In the genomic region with DNA sequence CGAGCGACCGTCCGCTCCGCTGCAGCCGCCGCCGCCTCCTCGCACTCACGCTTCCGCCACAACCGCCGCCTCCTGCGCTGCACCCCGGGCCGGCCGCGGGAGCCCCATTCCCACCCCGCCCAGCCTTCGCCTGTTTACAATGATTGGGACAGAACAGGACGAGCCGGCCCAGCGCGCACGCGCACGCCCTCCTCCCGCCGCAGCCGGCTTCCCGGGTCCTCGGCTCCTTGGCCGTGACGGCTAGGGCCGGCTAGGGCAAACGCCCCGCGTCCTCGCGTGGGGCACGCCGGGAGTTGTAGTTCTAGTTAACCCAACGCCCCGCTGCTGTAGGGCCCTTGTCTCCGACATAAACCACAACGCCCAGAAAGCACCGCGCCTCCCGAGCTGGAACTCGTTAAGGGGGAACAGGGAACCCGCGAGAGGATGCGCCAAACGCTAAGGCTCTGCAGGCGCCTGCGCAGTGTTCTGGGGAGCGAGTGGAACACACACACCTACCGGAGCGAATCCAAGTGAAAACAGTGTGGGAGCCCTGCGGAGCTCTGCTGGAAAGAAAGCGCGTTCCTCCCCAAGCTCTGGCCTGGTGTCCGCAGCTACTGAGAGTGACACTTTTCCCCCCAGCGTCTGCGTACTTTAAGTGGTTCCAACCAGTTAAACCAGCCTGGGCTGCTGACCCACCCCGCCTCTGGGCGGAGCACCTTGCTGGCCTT, we compare ENCODE assay signal across 8 mouse cellular contexts. TPM values are rescaled to one million over a fixed set of nuclear protein-coding genes. Genes with fewer than 3 reads are reported as not detected.
DNase-seq lines count a peak whose midpoint lies in the region; ATAC-seq and TF ChIP-seq lines count a peak whose summit lies in the region.

No protein-coding gene starts in this region.

- peak overlapping the region; percentile 96 for H3K4me2 ChIP-seq in forebrain, postnatal 0 days (ENCODE audit: low read depth)
- H3K4me2 ChIP-seq in lung, embryonic 15.5 days = peak overlapping the region; percentile 97

- peak overlapping the region; percentile 85 to 87 for H3K4me3 ChIP-seq in MEL (ENCODE audit: control insufficient read depth in 1 of 2, insufficient read depth in 1 of 2, low read depth in 2 of 2, low read length in 2 of 2)
- H3K4me3 ChIP-seq in cerebellum, adult 2 months (replicated peaks; ENCODE audit: insufficient read depth, low read depth, low read length) = peak overlapping the region; percentile 68
- H3K4me3 ChIP-seq in forebrain, postnatal 0 days (ENCODE audit: low read depth, low read length) = peak overlapping the region; percentile 66
- H3K4me3 ChIP-seq in lung, embryonic 15.5 days = peak overlapping the region; percentile 99

- H3K27me3 ChIP-seq in MEL (ENCODE audit: control insufficient read depth in 1 of 2, insufficient read depth in 2 of 2, low read length in 2 of 2) = no peaks in the 10 kb centered on the region
- H3K27me3 ChIP-seq in cerebellum, adult 2 months (ENCODE audit: control insufficient read depth, insufficient read depth, low read length) = no peaks in the 10 kb centered on the region
- H3K27me3 ChIP-seq in forebrain, postnatal 0 days (ENCODE audit: insufficient read depth, low read length) = no peaks in the 10 kb centered on the region
- H3K27me3 ChIP-seq in lung, embryonic 15.5 days = no peaks in the 10 kb centered on the region

- H3K9ac ChIP-seq in MEL (ENCODE audit: control insufficient read depth, low read depth, low read length, poor library complexity, severe bottlenecking) = peak overlapping the region; percentile 88
- peak overlapping the region; percentile 88 for H3K9ac ChIP-seq in forebrain, postnatal 0 days
- peak overlapping the region; percentile 87 for H3K9ac ChIP-seq in lung, embryonic 15.5 days

- H3K79me2 ChIP-seq in MEL (ENCODE audit: control insufficient read depth, insufficient read depth, low read length, poor library complexity) = peaks cover 34% of the 10 kb centered on the region

- no peak for TF ChIP-seq EP300 in MEL (IDR thresholded peaks at IDR 0.05; ENCODE audit: low read depth in 1 of 2, low read length in 2 of 2)

- peaks cover 0 to 9% of the 10 kb centered on the region in 2 experiments; a peak in 2 of 4 replicates for H3K36me3 ChIP-seq in MEL (ENCODE audit: control insufficient read depth in 1 of 2, insufficient read depth in 2 of 2, low read length in 2 of 2)
- no peaks in the 10 kb centered on the region for H3K36me3 ChIP-seq in forebrain, postnatal 0 days (ENCODE audit: insufficient read depth)
- H3K36me3 ChIP-seq in lung, embryonic 15.5 days = no peaks in the 10 kb centered on the region

- H3K4me1 ChIP-seq in MEL (ENCODE audit: control insufficient read depth in 1 of 2, insufficient read depth in 2 of 2, low read length in 2 of 2) = peaks cover 0 to 18% of the 10 kb centered on the region in 2 experiments; a peak in 3 of 4 replicates
- no peaks in the 10 kb centered on the region; the same call in 1 of the 2 replicates for H3K4me1 ChIP-seq in cerebellum, adult 2 months (ENCODE audit: control insufficient read depth, insufficient read depth, low read length)
- H3K4me1 ChIP-seq in forebrain, postnatal 0 days (ENCODE audit: insufficient read depth) = peaks cover 19% of the 10 kb centered on the region; the same call in 1 of the 2 replicates
- peaks cover 38% of the 10 kb centered on the region for H3K4me1 ChIP-seq in lung, embryonic 15.5 days

- no peak for TF ChIP-seq RAD21 in MEL (IDR thresholded peaks at IDR 0.05; ENCODE audit: low read depth, low read length)

- WGBS in cerebellum, adult 2 months = under 1% methylated on average over 65 of the region's 67 CpGs
- WGBS in forebrain, postnatal 0 days = 0% methylated on average over 67 of the region's 67 CpGs
- under 1% methylated on average over 67 of the region's 67 CpGs for whole genome bisulfite sequencing in lung, embryonic 15.5 days

- TF ChIP-seq CTCF in MEL (IDR thresholded peaks at IDR 0.05 in 2 of 3, conservative IDR thresholded peaks at IDR 0.05 in 1 of 3; ENCODE audit: control insufficient read depth in 1 of 3, insufficient read depth in 1 of 3, low read depth in 2 of 3, low read length in 3 of 3, poor library complexity in 1 of 3, severe bottlenecking in 1 of 3) = no peak
- TF ChIP-seq CTCF in cerebellum, adult 2 months (IDR thresholded peaks at IDR 0.05; ENCODE audit: borderline replicate concordance, insufficient read depth, low read depth, low read length) = no peak
- no peak for TF ChIP-seq CTCF in forebrain, postnatal 0 days (IDR thresholded peaks at IDR 0.05; ENCODE audit: low read depth)

- no peaks in the 10 kb centered on the region for H3K9me3 ChIP-seq in MEL (replicated peaks; ENCODE audit: insufficient read depth, low read length)
- H3K9me3 ChIP-seq in forebrain, postnatal 0 days (ENCODE audit: low read length) = no peaks in the 10 kb centered on the region
- no peaks in the 10 kb centered on the region for H3K9me3 ChIP-seq in lung, embryonic 15.5 days

- peak; percentile 76 to 96 for TF ChIP-seq POLR2A in MEL (IDR thresholded peaks at IDR 0.05; ENCODE audit: control insufficient read depth in 1 of 2, insufficient read depth in 1 of 2, low read depth in 1 of 2, low read length in 2 of 2, poor library complexity in 1 of 2)
- peak; percentile 90; the same call in 1 of the 2 replicates for TF ChIP-seq POLR2A in cerebellum, adult 2 months (IDR thresholded peaks at IDR 0.05; ENCODE audit: borderline replicate concordance, insufficient read depth, low read length)

- peak; percentile 99 for DNase-seq in MEL (ENCODE audit: low read depth, low spot score)
- peak; percentile 100 for DNase-seq in cerebellum, adult 2 months
- peak; percentile 100 for DNase-seq in forebrain, postnatal 0 days
- peak; percentile 99 for DNase-seq in heart, postnatal 4 days
- peak; percentile 99 to 100 for DNase-seq in layer of hippocampus, adult 8-10 months (ENCODE audit: low spot score in 2 of 2)
- DNase-seq in ovary, adult 18-20 months (ENCODE audit: low spot score) = peak; percentile 100
- peak; percentile 99 for DNase-seq in thymus, postnatal 0 days (ENCODE audit: low spot score)

- H3K27ac ChIP-seq in MEL (ENCODE audit: control insufficient read depth, low read depth, low read length) = peak overlapping the region; percentile 81
- peak overlapping the region; percentile 94 for H3K27ac ChIP-seq in cerebellum, adult 2 months (ENCODE audit: insufficient read depth, low read length)
- H3K27ac ChIP-seq in forebrain, postnatal 0 days (ENCODE audit: low read depth, low read length) = peak overlapping the region; percentile 94
- peak overlapping the region; percentile 99 for H3K27ac ChIP-seq in lung, embryonic 15.5 days

- peak; percentile 98 for ATAC-seq in forebrain, postnatal 0 days
- peak; percentile 99 for ATAC-seq in lung, embryonic 15.5 days (ENCODE audit: borderline replicate concordance, extremely low read depth, low FRiP score, low TSS enrichment)

TF ChIP-seq in MEL, 35 proteins besides CTCF, POLR2A, EP300 and RAD21 (continues in another document):
- TF ChIP-seq MYC (IDR thresholded peaks at IDR 0.05; ENCODE audit: low read depth, low read length) (no peak), CHD2 (IDR thresholded peaks at IDR 0.05; ENCODE audit: low read length) (peak; percentile 95), MAZ (IDR thresholded peaks at IDR 0.05; ENCODE audit: low read depth, low read length) (peak; percentile 48; the same call in 1 of the 2 replicates), ELF1 (IDR thresholded peaks at IDR 0.05; ENCODE audit: low read depth, low read length) (peak; percentile 75), MYB (IDR thresholded peaks at IDR 0.05; ENCODE audit: low read depth, low read length) (peak; percentile 25; the same call in 1 of the 2 replicates), KAT2A (conservative IDR thresholded peaks at IDR 0.05; ENCODE audit: low read depth, low read length) (peak; percentile 85), POLR2AphosphoS2 (IDR thresholded peaks at IDR 0.05; ENCODE audit: low read length) (peak; percentile 85; the same call in 1 of the 2 replicates), BHLHE40 (IDR thresholded peaks at IDR 0.05; ENCODE audit: borderline replicate concordance, low read depth, low read length) (peak; percentile 41; the same call in 1 of the 2 replicates), HCFC1 (IDR thresholded peaks at IDR 0.05; ENCODE audit: low read depth, low read length) (peak; percentile 99), MXI1 (IDR thresholded peaks at IDR 0.05; ENCODE audit: low read depth, low read length) (peak; percentile 59), NRF1 (IDR thresholded peaks at IDR 0.05; ENCODE audit: insufficient read depth, low read depth, low read length, poor library complexity, severe bottlenecking) (peak; percentile 83), POLR2AphosphoS5 (IDR thresholded peaks at IDR 0.05; ENCODE audit: borderline replicate concordance, low read depth, low read length) (no peak), CHD1 (IDR thresholded peaks at IDR 0.05; ENCODE audit: low read depth, low read length) (no peak), MAX (IDR thresholded peaks at IDR 0.05; ENCODE audit: low read length) (0 out of 2 replicates have a peak, but pooled peaks have one; percentile 41), ETS1 (IDR thresholded peaks at IDR 0.05; ENCODE audit: low read depth, low read length) (0 out of 2 replicates have a peak, but pooled peaks have one; percentile 1), TBP (IDR thresholded peaks at IDR 0.05; ENCODE audit: low read depth, low read length) (peak; percentile 82), TAL1 (IDR thresholded peaks at IDR 0.05; ENCODE audit: low read length) (no peak), NELFE (IDR thresholded peaks at IDR 0.05; ENCODE audit: low read depth, low read length) (peak; percentile 93), GATA1 (IDR thresholded peaks at IDR 0.05; ENCODE audit: low read depth, low read length) (no peak), SIN3A (IDR thresholded peaks at IDR 0.05; ENCODE audit: low read length) (peak; percentile 84), TCF12 (IDR thresholded peaks at IDR 0.05; ENCODE audit: low read depth, low read length) (peak; percentile 51; the same call in 1 of the 2 replicates), USF1 (IDR thresholded peaks at IDR 0.05; ENCODE audit: low read depth, low read length) (peak; percentile 10; the same call in 1 of the 2 replicates)

RNA-seq across cellular contexts. Expression of a gene that starts 0.8 kb away (rescaled TPM):
- 53.2 and 57.7 TPM in 2 replicates for total RNA-seq in MEL (2012; rRNA removed)
- 10 to 100 TPM in 1 of 2 experiments, not detected in 1; 69.6 TPM for polyA plus RNA-seq in MEL (2012; ENCODE audit: insufficient read depth in 1 of 2, insufficient read length in 2 of 2, low read depth in 1 of 2, low replicate concordance in 2 of 2, missing spikeins in 1 of 2)
- polyA plus RNA-seq in cerebellum, adult 2 months (2012; rRNA removed) = 44.9 and 48.5 TPM in 2 replicates
- 39.9 and 40.7 TPM in 2 replicates for total RNA-seq in forebrain, postnatal 0 days (2014; rRNA removed)
- 34.4 and 47.7 TPM in 2 replicates for polyA plus RNA-seq in forebrain, postnatal 0 days (2015; fragmentation: Nextera tagmentation; extraction: Ambion mirVana)
- 10 to 100 TPM; 29.3 to 33.4 TPM for total RNA-seq in heart, postnatal 4 days (2021)
- total RNA-seq in layer of hippocampus, adult 8-10 months (2022) = 10 to 100 TPM; 52.9 to 66.9 (median 57.4) TPM
- 74.2 and 81.9 TPM in 2 replicates for polyA plus RNA-seq in lung, embryonic 15.5 days (2015; fragmentation: Nextera tagmentation; extraction: Ambion mirVana)
- polyA plus RNA-seq in thymus, postnatal 0 days (2015; fragmentation: Nextera tagmentation; extraction: Ambion mirVana) = 94.9 and 105 TPM in 2 replicates

Comparison
In these comparisons a context has a peak if more than half of its experiments do, and no peak if none do; other contexts are left out.
1. Peak in every context shown above with its lines: DNase-seq, ATAC-seq, H3K4me3 ChIP-seq and H3K27ac ChIP-seq.